Mouse (Mus musculus) mesoderm, embryonic 11.5 days (tissue): ENCODE data around the gene Zfyve19.

ENCODE experiments used
- DNase-seq: peaks from one replicate; pipeline ENCODE4 v3.0.0-alpha.2; 2012; ENCODE audit warnings: low read depth, low spot score

The Zfyve19 gene

DNA sequence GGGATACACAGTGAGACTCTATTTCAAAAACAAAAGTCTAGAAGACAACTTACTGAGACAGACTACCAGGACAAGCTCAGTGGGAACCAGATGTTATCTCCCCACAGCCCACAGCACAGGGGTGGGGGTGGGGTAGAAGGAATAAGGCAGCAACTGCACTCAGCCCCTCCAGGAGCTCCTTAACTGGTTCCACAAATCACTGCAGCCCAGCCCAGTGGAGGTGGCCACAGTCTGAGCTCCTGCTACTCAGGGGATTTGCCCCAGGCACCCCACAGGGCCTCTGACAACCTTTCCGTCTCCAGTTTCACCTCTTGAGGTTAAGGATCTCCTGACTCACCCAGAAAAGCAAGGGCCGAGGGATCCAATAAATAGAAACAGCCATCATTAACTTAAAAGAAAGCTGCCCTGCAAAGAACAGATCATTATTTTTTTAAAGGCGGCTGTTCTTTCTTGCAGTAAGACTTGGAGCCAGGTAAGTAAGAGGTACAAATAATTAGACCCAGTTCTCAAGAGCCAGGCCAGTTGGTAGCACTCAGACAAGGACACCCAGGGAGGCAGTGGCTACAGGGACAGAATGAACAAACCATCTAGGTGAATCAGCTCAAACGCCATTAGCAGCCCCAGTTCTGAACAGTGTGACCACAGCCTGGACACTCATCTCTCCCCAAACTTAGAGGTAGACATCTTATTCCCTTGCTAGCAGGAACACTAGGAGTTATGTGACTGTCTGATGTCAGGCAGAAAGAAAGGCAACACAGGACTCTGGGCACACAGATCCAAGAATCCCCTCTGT is 11.9 kb upstream of the Zfyve19 start:
- no peak for DNase-seq

DNA sequence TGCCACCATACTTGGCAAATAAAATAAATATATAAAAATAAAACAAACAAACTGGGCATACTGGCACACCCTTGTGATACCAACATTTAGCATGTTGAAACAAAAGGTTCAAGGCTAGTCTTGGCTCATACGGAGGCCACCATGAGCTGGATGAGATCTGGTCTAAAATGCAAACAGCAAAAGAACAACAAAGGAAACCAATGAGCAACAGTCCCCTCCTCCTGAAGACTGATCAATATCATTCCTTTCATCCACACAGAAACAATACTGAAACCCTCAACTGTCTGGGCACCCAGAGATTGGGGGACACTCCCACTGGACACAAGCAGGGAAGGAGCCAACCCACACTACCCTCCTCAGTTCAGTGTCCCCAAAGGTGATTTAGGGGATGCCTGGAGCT is 10.9 kb upstream of the Zfyve19 start:
- DNase-seq = no peak

DNA sequence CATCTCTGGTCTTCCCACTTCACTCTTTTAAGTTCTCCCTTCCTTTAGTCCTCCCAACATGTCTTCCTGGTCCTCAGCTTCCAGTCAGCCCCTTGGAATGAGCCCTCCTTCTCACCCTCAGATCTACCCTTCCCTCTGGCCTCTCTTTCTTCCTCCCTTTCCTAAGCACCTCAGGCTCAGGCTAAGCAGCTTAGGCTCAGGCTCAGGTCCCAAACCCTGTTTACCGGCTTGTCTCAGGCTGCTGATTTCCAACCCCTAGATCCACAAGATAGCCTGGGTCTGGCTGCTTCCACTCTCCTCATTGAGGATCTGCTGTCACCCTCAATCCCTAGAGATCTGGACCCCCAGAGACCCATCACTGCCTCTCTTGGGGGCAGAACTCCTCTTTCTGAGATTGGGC is 10.4 kb upstream of the Zfyve19 start:
- no peak for DNase-seq

DNA sequence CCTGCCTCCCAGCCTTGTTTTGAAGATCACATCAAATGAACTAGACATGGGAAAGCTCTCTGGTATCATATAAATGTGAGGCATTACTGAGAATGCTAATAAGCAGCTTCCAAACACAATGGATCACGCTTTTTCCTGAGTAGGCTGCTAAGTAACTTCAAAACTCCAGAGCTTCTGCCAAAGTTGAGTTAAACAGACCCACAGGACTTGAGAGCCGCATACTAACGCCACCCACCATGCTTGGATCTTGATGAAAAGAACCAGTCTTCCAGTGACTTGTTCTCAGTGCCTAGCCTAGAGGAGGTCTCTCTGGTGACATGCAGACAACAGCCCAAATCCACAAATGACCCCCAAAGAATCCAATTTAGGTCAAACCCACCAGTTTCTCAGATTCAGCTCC is 9.5 kb upstream of the Zfyve19 start:
- DNase-seq = no peak

DNA sequence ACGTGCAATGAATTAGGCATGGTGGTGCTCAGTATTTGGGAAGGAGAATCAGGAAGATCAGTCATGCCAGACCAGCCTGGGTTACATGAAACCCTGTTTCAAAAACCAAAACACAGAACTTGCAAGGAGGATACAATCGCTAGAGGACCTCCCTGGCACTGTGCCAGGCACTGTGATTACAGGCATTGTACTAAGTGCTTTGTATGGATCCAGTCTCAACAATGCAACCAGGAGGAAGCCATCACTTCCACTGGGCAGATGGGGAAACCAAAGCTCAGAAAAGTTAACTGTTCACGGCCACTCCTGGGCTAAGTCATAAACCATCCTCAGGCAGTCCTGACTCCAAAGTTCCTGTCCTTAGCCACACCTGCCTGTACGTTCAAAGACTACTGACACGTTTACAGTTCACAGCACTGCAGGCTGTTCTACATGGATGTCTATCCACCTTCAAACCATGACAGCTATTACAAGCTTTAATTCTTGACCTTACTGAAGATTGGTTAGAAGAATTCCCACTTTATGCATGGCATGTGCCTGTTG is 5.4 kb upstream of the Zfyve19 start:
- DNase-seq = no peak

DNA sequence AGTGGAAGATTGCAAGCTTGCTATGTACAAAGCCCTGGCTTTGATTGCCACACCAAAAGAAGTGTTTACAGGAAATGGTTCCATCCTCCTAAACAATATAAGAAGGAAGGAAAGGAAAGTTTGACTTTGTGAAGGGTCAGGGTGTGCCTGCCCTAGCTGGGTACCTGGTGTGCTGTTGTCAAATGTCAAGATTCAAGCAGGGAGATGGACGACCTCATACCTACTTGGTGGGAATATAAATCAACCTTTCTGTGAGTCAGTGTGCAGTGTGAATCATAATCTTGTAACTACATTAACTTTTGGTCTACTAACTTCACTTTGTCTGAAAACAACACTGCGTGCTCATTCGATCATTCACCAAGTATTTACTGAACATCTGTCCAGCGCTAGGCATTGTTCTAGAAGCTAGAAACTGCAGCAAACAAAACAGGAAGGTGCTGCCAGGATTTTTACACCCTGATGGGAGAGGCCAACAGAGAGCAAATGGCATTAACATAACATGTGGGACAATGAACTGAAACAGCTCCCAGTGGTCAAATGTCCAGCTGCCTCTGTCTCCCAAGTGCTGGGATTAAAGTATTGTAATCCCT is 4.5 kb upstream of the Zfyve19 start:
- no peak for DNase-seq

DNA sequence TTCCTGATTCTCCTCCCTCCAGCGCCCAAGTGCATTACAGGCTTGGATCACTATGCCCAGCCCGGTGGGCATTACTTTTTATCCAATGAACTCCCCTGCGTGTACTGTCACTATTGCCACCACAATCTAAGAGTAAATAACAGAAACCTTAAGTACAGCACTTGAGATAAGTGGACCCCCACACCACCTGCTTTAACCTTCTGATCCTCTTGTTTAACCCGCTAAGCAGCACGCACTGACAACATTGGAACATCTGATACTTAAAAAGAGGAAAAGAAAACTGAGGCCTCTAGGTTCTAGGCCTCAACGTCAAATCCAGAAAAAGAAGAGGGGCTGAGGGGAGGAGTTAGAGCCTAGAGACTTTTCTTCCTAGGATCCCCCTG is 465 bp upstream of the Zfyve19 start:
- DNase-seq = no peak

DNA sequence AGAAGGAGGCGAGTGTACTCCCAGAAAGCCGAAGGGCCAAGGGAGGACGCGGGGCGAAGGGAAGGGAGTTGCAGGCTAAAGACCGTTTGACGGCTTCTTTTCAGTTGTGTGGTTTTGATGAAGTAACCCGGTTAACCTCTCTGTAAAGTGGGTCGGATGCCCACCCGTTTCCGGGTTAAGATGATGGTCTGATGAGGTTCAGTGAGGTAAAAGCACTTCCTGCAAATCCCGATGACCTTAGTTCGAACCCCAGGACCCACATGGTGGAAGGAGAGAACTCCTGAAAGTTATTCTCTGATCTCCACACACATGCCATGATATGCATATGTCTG is 725 bp downstream of the Zfyve19 start:
- DNase-seq = no peak

DNA sequence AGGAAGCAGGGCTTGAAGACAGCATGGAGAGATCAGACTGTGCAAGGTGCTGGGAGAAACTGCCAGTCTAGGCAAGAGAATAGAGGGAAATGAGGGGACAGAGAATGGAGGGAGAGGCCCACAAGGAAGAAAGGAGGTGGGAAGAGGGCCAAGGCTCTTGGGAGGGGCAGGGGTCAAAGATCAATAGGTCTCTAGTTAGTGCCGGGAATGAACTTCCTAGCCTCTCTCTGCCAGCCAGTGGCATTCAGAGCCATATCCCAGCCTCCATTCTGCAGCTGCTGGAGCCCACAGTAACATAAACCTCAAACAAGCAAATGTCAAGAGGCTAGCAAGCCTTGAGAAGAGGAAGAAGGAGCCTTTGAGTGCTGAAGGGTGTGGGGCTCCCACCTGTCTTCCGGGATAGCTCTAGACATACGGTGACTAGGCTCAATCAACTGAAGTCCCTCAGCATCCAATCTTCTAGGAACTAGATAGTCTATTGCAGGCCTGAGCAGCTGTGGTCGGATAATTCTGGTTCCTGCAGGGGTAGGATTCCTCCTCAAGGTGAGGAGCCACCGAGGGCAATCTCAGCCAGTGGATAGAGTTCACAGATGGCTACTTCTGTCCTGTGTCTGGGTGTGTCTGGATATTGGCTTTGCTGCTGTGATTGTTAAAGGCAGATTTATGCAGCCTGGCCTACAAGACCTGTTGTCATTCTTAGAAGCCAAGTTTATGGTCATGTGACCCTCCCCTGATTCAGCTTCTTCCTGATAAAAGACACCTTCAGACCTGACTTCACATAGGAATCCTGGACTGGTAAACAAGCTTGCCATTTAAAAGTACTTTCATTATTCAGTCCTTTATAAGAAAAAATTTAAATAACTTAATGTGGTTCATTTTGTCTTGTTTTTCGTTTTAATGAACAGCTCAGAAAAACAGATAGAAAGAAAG is 21.6 kb downstream of the Zfyve19 start, which contains the start of gene Ppp1r14d:
Ppp1r14d (minus strand) TSS at position 132 of the 930 bp plus-strand sequence.
- DNase-seq = no peak

DNA sequence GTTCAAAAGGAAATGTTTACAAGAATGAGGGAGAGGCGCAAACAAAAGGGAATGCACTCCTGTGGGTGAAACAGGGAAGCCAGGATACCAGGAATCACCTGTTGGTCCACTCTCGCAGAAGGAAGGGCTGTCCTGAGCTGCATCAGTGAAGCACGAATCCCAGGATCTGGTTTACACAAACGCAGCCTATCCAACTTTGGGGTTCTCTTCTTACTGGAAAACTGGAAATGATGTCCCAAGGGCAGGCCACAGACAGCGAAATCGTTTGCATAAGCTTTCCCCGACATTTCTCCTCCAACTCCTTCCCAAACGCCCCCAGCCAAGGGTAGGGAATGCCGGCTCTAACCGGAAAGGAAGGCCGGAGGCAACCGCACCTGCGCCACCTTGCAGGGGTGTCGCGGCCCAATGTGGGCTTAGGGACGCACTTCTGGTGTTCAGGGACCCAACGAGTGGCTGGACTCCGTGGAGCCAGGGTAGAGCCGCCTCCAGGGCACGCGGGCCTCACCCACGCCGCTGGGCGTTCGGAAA is 28.3 kb downstream of the Zfyve19 start:
- no peak for DNase-seq

DNA sequence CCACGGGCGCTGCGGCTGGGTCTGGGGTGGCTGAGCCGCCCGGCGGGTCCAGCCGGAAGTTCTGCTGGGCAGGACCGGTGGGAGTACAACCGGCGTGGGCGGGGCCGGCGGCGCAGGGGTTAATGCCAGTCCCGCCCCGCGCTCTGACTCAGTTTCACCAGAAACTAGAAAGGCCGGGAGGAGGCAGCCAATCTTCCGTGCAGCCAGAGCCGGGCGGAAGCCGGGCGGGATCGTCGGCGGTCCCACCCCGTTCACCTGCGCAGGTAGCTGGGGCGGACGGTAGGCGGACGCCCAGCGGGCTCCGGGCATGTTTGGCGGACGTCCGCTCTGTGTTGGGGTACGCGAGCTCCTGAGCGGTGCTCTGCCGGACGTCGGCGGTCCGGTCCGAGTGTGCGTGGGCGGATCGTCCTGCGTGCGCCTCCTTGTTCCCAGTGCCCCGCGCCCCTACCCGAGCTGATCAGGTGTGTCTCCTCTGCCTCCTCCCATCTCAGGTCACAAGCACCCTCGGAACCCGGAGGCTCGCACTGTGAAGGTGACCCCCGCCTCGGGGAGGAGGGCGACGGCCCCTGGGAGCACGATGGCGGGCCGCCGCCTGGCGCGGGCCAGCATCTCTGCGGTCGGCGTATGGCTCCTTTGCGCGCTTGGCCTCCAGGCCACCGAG is 28.9 kb downstream of the Zfyve19 start, which contains the start of gene Spint1:
Spint1 (plus strand) TSS at position 153 of the 661 bp plus-strand sequence.
- no peak for DNase-seq

DNA sequence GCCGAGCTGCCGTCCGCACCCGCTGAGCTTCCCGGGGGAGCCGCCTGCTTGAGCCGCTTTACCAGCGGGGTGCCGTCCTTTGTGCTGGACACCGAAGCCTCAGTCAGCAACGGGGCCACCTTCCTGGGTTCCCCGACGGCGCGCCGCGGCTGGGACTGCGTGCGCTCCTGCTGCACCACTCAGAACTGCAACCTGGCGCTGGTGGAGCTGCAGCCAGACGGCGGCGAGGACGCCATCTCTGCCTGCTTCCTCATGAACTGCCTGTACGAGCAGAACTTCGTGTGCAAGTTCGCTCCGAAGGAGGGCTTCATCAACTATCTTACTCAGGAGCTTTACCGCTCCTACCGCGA is 29.4 kb downstream of the Zfyve19 start:
- peak; percentile 13 for DNase-seq

DNA sequence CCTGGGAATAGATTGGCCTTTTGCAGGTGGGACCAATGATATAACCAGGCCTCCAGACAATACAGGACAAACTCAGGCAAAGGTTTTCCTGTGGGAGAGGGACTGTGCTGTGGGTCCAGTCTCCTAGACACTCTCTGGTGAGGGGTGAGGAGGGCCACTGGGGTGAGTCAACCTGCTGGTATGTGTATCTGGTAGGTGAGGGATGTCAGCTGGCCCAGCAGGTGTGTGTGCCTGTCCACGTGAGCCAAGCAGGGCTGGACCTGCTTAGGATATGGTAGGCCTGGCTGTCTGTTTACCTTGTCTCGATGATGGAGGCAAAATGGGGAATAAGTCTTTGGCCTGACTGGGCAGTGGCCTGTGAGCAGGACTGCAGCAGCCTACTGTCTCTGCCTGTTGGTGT is 30.3 kb downstream of the Zfyve19 start:
- no peak for DNase-seq

DNA sequence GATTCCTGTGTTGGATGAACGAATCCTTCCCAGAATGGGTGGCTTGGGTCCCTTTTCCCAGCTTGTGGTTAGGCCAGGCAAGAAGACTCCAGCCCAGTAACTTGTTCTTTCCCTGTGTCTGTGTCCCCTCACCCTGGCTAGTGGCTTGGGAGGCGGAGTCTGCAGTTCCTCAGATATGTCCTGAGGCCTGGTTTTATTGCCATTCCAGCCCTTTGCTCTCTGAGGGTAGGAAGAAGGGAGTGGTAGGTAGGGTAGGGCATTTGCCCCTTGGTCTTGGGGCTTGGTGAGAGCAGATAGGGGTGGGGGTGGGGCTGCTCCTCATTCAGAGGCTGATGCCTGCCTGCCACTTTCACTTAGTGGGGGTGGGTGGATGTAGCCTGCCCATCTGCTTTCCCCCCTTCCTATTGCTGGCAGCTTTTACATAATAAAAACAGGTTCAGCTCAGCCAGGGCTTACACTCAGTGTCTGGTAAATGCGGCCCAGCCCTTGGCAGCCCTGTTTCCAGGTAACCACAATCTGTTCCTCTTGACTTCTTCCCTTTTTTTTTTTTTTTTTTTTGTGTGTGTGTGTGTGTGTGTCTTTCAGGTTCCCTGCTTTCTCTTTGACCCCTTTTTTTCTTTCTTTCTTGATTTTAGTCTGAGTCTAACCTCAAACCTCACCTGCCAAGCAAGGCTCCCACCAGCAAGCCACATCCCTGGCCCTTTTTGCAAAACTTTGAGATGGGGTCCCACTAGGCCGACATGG is 31.8 kb downstream of the Zfyve19 start:
- no peak for DNase-seq

DNA sequence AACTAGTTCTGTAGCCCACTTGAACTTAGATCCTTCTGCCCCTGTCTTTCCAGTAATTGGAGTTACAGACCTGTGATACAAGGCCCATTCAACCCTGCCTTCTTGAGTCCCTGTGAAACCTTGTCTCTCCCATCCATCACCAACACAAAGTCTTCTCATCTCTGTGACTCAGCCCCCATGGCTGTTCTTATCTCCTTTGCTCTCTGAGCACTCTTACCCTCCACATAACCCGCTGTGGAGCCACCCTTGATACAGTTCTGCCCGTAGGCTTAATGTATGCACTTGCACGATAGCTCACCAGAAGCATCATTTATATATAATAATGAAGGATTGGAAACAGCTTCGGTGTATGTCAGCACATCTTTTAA is 32.4 kb downstream of the Zfyve19 start:
- DNase-seq = no peak

DNA sequence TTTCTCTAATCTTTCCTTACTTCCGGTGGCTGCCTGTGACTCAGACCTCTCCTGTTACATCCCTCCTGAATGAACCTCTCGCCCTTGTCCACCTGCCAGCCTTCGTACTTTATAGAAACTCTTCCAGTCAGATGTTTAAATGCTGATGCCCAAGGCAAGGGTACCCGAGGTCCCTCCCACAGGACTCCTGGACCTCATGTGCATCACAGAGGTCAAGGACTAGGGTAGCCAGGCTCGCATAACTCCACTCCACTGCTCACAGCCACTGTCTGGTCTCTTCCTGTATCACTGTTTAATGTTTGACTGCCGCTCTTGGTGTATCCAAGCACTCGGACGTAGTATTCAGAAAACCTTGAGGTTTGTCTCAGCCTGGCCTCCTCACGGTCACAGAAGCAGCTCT is 34.1 kb downstream of the Zfyve19 start:
- DNase-seq = no peak

DNA sequence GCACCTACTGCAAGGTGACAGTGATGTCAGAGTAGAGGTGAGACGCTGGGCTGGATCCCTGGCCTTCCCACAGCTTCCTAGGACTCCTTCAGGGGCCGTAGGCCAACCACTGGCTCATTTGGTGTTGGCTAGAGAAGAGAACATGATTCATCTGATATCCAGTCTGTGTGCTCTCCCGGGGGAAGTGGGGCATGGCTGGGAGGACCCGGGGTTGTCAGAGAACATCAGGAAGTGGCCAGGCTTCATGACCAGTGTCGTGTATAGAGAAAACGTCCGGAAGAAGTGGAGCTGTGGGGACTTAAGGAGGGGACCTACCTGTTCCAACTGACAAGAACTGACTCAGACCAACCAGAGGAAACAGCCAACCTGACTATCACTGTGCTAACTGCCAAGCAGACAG is 36.8 kb downstream of the Zfyve19 start:
- DNase-seq = no peak

DNA sequence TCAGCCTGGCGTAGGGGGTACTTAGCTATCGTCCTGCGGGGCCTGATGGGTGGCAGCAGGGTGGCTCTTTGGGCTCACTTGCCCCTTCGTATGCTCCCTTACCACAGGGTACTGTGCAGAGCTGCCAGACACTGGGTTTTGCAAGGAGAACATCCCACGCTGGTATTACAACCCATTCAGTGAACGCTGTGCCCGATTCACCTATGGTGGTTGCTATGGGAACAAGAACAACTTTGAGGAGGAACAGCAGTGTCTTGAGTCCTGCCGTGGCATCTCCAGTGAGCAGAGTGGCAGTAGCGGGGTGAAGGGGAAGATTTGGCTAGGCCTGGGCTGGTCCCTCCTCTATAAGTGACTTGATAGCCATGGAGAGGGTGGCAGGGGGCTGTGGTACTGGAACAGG is 39.5 kb downstream of the Zfyve19 start:
- no peak for DNase-seq

DNA sequence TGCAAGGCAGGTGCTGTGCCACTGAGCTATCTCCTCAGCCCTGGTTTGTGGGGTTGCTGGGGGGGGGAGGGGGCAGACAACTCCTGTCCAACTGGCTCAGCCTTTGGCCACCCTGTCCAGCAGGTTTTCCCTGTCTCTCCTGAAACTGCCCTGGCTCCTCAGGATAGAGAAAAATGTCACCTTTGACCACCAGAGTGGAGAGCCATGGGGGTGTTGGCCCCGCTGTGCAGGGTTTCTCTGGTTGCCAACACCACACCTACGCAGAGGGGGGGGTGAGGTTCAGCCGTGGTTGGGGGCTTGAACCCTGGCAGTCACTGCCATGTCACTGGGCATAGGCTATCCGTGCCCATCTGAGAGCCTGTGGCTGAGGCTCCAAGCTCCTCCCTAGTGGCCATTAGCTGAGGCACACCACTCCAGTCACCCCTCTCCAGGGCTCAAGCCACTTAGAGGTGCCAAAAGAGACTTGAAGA is 41.2 kb downstream of the Zfyve19 start:
- DNase-seq = no peak

DNA sequence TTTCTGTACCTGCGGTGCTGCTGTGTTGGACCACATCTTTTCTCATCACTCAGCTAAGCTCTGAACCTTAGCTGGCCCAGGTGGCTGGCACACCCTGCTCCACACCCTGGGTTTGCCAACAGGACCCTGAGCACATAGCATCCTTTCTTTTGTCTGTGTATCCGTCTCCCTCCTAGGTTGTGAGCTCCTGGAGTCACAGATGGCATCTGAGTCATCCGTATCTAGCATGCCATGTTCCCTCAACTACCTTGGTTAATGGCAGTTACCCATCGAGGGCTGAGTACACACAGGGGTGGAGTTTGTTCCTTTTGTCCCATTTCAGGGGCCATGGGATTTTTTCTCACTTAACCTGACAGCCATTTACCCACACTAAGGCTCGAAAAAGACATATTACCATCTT is 42.0 kb downstream of the Zfyve19 start:
- DNase-seq = no peak
